Mouse (Mus musculus): ENCODE results near the gene Grhl3. TPM values are rescaled to one million over a fixed set of nuclear protein-coding genes. Genes with fewer than 3 reads are reported as not detected.
A peak's percentile ranks its signal among the peaks of the same experiment; 100 is the strongest.
"Not testable (repeated sequence)": the region's sequence is repeated elsewhere in the genome, so short reads cannot be mapped to it uniquely, and the experiment has no call there.

Gene Grhl3
- under 1 TPM; 0.33 TPM for total RNA-seq (2021)
- long read RNA-seq, experiment 1, partial matches to known transcripts = 0 of 2 reads
- long read RNA-seq, experiment 1, other reads (novel, unspliced or antisense) = 2 of 2 reads
- long read RNA-seq, experiment 2, partial matches to known transcripts = 0 of 2 reads
- long read RNA-seq, experiment 2, other reads (novel, unspliced or antisense) = 2 of 2 reads

GRCm38 (mm10) chr4:135573251-135573808, at the start of gene Grhl3:
Gene Grhl3, minus strand, starts transcription at chr4:135573630.
- DNase-seq = no peak

GRCm38 (mm10) chr4:135622290-135622689, 48.9 kb upstream of the Grhl3 start:
- no peak for DNase-seq

DNA sequence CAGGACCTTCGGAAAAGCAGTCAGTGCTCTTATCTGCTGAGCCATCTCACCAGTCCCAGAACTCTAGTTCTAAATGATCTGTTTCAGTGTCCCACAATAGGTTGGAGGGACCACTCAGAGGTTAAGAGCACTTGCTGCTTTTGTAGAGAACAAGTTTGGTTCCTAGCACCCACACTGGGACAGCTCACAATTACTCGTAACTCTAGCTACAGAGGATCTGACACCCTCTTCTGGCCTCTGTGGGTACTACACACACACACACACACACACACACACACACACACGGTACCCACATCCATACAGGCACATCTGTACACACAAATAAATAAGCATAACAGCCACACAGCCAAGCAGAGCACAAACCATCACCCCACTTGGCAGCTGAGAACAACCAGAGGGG, 47.0 kb upstream of the Grhl3 start:
- DNase-seq = no peak

GRCm38 (mm10) chr4:135617783-135618470, 44.5 kb upstream of the Grhl3 start:
- DNase-seq = no peak

GRCm38 (mm10) chr4:135617038-135617437, 43.6 kb upstream of the Grhl3 start:
- no peak for DNase-seq

DNA sequence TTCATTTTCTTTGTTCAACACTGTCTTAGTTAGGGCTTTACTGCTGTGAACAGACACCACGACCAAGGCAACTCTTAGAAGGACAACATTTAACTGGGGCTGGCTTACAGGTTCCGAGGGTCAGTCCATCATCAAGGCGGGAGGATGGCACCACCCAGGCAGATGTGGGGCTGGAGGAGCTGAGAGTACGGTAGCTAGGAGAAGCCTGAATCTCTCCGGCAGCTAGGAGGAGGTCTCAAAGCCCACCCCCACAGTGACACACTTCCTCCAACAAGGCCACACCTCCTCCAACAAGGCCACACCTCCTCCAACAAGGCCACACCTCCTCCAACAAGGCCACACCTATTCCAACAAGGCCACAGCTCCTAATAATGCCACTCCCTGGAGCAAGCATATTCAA, 41.9 kb upstream of the Grhl3 start:
- DNase-seq = not testable (repeated sequence)

DNA sequence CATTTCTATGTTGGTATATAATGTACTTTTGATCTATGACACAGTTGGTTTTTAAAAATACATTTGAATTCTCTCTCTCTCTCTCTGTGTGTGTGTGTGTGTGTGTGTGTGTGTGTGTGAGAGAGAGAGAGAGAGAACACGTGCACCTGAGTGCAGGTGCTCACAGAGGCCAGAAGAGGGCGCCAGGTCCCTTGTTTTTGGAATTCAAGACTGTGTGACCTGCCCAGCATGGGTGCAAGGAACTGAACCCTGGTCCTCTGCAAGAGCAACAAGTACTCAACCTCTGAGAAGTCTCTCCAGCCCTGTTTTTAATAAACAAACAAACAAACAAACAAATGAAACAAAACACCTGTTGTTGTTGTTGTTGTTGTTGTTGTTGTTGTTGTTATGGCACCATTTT, 36.6 kb upstream of the Grhl3 start:
- no peak for DNase-seq

DNA sequence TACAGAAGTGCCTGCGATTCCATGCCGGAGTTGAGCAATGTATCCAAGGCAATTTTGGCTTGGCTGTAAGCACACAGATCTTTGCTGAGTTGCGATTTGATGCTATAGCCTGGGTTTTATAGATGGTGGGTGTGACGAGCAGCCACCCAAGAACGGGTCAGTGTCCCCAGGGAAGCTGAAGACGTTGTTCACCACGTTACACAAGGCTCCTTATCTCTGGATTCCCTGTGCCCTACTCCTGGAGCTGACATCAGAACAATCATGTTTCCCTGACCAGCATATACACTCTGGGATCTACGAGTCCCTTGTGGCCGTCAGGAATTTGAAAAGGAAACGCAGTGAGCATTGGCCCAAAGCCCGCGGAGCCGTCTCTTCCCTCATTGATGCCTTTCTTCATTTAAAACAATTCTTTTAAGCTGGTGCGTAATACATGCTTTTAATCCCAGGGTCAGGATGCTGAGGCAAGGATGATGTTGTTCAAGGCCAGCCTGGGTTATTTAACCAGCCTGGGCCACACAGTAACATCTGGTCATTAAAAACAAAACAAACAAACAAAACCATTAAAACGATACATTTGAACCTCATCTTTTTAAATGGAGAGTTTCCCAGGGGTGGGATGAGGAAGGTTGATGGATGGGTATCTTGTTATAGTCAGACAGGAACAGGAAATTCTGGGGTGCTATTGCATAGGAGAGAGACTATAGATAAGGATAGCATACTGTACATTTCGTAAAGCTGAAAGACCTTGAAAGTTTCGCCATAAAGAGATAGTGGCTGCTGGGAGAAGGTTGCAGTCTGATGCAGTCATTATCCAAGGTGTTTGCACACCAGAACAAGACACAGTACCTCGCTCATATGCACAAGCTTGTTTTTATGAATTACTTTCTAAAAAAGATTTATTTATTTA, 34.8 kb upstream of the Grhl3 start:
- no peak for DNase-seq

DNA sequence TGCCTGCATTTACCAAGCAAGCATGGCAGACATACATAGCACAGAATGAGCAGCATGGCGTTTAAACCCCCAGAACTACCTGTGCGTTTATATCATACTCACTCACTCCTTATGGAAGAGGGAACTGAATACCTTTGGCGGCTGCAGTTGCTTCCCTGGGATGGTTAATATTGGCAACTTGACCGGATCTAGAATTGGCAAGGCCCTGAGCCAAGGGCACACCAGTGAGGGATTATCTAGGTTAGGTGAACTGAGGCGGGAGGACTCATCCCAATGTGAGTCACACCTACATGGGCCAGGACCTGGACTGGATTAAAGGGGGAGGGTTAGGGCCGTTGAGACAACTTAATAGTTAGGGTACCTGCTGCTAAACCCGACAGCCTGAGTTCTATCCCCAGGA, 32.8 kb upstream of the Grhl3 start:
- DNase-seq = no peak

GRCm38 (mm10) chr4:135601530-135601929, 28.1 kb upstream of the Grhl3 start:
- DNase-seq = no peak

- no peak for DNase-seq
Measured at GRCm38 (mm10) chr4:135599497-135600182, 26.2 kb upstream of the Grhl3 start.

GRCm38 (mm10) chr4:135598998-135599397, 25.6 kb upstream of the Grhl3 start:
- no peak for DNase-seq

- DNase-seq = no peak
Measured at GRCm38 (mm10) chr4:135597571-135597970, 24.1 kb upstream of the Grhl3 start.

- DNase-seq = peak; percentile 76
Measured at GRCm38 (mm10) chr4:135595943-135596342, 22.5 kb upstream of the Grhl3 start.

DNA sequence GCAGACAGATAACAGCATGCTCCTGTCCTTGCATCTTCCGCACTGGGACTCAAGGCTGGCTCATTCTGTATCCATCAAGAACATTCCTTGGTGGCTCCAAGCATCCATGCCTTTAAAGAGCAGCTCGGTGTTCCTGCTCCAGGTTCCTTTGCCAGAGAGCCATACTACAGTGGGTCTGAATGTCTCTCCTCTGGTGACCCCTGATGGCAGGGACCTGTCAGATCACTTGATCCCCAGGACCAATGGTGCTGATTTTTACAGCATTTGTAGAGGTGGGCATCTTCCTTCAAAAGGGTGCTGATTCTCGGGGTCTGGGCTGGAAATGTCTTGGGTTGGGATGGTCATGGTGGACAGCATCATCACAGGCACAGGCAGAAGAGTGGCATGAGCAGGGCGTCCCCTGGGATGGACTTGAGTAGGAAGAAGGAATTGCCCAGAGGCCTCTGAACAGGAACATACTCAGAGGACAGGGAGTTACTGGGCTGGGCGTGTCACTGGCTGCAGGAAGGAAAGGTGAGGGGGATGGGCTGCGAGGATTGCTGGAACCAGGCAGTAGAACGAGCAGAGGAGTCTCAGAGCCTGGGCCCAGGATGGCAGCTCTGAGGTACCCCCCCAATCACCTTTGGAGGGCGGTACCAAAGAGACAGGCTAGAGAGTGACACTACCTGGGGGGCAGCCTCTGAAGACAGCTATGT, 18.3 kb upstream of the Grhl3 start:
- DNase-seq = no peak

- DNase-seq = no peak
Measured at GRCm38 (mm10) chr4:135591086-135591485, 17.7 kb upstream of the Grhl3 start.

- DNase-seq = no peak
Measured at GRCm38 (mm10) chr4:135584838-135585237, 11.4 kb upstream of the Grhl3 start.

DNA sequence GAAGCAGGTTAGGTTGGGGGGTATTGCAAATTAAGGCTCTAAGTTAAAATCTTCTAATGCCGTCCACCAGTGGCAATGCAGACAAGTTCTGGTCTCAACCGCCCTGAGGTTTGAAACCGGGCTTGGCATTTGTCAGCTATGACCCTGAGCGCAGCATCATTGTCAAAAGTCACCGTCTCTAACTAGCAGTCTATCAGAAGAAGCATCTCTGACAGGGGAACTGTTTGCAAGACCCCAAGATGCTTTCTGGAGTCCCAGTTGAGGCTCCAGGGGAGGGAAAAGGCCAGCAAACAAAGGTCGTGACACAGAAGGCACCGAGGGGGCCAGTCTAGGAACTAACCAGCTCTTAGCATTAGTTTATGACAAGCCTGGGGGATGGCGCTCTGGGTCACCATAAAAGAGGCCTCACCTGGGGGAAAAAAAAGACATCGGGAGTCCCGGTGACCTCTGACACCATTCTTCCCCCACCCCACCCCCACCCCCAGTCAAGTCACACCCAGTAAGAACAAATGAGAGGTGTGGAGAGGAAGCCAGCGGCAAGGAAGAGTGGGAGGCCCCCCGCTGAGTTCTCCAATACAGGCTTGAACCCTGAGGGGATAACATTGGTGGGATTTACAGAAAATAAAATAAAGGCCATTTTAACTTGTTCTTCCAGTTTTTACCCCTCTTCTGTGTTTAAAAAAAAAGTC, 7.9 kb upstream of the Grhl3 start:
- DNase-seq = no peak

GRCm38 (mm10) chr4:135579695-135580094, 6.3 kb upstream of the Grhl3 start:
- no peak for DNase-seq

DNA sequence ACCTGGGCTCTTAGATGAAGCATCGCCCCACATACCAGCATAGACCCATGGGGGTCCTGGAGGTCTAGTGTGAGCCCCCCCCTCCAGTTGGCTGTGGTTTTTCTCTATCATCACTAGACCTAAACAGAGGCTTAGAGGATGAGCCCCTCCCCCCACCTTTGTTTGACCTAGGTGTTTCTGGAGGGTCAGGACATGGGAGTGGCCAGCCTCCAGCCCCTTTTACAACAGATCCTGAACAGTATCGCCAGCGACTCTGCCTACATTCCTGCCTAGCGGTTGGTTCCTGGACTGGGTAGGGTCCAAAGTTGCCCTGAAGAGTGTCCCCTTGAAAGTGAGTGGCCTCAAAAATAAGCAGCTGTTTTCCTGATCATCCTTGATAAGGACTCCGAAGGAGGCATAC, 5.1 kb upstream of the Grhl3 start:
- no peak for DNase-seq
